Mouse (Mus musculus): Measurements from ENCODE around the gene Dyrk1a.

- TF ChIP-seq CTCF (IDR thresholded peaks at IDR 0.05; ENCODE audit: insufficient read depth, low read length) (no peak), POLR2A (IDR thresholded peaks at IDR 0.05; ENCODE audit: borderline replicate concordance, extremely low read depth, low read depth, low read length) (no peak)
Measured at GRCm38 (mm10) chr16:94608706-94609594, 39.1 kb downstream of the Dyrk1a start.

Measured in lung, adult 2 months (tissue).